Mouse (Mus musculus) CD8-positive naive resting alpha-beta T cell, adult 2 months (primary cell): Measurements from ENCODE around the gene Alppl2.
A peak's percentile ranks its signal among the peaks of the same experiment; 100 is the strongest.

Experiments used
- DNase-seq, 2 experiments: peaks; one replicate each; pipeline ENCODE4 v3.0.0; 2022; ENCODE audit warnings: low read depth in 2 of 2, low spot score in 2 of 2

Gene Alppl2

GRCm38 (mm10) chr1:87089828-87090227 is at the start of gene Alppl2:
TSS of gene Alppl2 (minus strand) at chr1:87089928.
- DNase-seq = no peak

- no peak for DNase-seq
These were observed 42.1 kb upstream of the Alppl2 start for GRCm38 (mm10) chr1:87131803-87132202.

- no peak for DNase-seq
These were observed 37.7 kb upstream of the Alppl2 start for GRCm38 (mm10) chr1:87127206-87128030.

DNA sequence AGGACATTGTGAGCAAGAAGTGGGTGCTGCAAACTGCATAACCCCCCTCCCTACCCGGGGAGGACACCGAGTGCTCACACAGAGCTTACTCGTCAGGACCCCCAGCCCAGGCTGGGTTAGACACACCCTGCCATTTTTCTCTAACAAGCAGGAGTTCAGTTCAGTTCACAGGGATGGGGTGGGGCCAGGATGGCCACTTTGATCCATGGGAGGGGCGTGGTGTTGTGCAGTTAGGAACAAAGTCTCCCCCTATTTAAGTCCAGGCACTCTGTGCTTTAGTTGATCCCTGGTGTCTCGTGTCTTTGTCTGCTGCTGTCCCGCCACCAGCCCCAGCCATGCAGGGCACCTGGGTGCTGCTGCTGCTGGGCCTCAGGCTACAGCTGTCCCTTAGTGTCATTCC is 34.9 kb upstream of the Alppl2 start, which contains the start of gene Akp3:
Gene Akp3, plus strand, starts transcription at position 301 of the 400 bp plus-strand sequence.
- DNase-seq = no peak

GRCm38 (mm10) chr1:87114784-87115183 is 25.1 kb upstream of the Alppl2 start:
- DNase-seq = no peak

GRCm38 (mm10) chr1:87111719-87112354 is 22.1 kb upstream of the Alppl2 start:
- DNase-seq = no peak

DNA sequence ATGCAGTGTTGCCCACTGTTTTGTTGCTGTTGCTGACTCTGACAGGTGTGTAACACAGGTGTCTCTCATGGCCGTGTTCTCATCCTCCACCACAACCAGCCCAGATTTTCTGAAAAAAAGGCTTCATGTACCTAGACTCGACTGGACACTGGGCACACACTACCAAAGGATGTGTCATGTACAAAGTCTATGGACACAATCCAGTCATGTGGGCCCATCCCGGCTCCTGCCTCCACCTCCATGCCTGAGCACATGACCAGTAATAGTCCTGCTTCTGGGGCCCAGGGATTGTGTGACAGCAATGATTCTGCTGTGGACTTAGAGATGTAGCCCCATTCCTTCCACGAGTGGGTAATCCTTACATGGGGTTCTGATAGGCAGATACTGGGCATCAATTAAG is 18.8 kb upstream of the Alppl2 start:
- no peak for DNase-seq

- DNase-seq = no peak
These were observed 16.8 kb upstream of the Alppl2 start for GRCm38 (mm10) chr1:87106536-87106935.

- DNase-seq = no peak
These were observed 14.2 kb upstream of the Alppl2 start for GRCm38 (mm10) chr1:87103936-87104335.

DNA sequence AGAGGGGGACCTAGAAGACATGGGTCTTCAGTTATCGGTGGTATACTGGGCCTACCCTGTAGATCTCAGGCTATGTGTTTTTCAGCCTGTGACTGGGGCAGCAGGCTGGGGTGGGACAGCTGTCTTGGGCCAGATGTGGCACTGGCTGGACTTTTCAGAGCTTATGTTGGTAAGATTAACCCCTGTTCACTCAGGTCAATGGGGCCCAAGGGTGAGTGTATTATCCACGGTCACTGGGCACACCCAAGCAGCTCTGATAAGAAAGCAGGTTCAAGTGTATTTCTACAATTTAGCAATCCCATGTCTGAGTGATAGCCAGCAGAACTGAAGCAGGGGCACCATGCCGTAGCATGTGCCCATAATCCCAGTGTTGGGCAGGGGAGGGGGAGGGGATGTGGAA is 12.4 kb upstream of the Alppl2 start:
- no peak for DNase-seq

DNA sequence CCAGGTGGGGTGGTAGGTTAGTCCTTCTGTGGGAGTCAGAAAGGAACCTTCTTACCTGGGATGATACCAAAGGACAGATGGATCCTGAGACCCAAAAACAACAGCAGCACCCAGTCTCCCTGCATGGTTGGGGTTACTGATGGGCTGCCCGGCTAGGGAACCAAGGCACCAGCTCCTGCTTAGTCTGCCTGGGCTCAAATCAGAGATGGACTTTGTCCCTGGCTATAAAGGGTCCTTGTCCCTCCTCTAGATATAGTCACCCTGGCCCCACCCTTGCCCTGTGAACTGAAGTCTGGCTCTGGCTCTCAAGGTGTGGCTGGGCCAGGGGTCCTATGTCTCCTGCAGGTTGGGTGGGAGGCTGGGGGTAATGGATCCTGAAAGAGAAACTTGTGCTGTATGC is 11.7 kb upstream of the Alppl2 start, which contains the start of gene Alpi:
Gene Alpi, minus strand, starts transcription at position 196 of the 400 bp plus-strand sequence.
- no peak for DNase-seq

GRCm38 (mm10) chr1:87098358-87098975 is 8.7 kb upstream of the Alppl2 start:
- DNase-seq = peak in 1 of 2 experiments; percentile 18

GRCm38 (mm10) chr1:87095642-87096041 is 5.9 kb upstream of the Alppl2 start:
- DNase-seq = no peak

DNA sequence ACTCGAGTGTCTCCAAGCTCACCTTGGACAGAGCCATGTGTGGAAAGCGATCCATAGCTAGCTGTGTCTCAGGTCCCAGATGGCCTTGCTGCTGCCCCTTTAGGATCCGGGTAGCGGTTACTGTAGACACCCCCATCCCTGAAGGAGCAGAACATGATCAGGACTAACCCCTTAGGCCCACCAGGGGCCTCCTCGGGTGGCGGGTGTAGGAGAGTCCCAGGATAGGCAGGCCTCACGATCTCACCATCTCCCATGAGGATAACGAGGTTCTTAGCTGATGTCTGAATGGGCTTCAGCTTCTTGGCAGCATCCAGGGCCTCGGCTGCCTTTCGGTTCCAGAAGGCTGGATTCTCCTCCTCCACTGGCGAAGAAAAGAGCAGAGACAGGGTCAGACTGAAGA is 477 bp downstream of the Alppl2 start:
- DNase-seq = no peak

DNA sequence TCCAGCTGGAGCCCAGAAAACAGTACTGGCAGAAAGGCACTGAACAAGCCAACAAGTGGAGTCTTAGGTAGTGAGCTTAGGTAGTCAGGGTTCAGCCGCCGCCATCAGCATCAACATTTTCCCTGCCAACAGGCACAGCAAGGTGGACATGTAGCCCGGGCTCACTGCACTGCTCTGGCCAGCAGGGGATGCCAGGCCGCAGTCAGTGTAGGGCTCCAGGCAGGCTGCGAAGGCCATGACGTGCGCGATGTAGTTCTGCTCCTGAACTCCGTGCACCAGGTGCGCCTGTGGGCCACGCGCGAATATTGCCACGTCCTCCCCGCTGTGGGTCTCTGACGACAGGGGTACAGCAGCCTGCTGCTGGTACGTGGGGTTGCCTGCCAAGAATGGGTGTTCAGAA is 2.8 kb downstream of the Alppl2 start:
- no peak for DNase-seq

- DNase-seq = no peak
These were observed 3.5 kb downstream of the Alppl2 start for GRCm38 (mm10) chr1:87086196-87086595.

- DNase-seq = no peak
These were observed 16.0 kb downstream of the Alppl2 start for GRCm38 (mm10) chr1:87073776-87074175.

GRCm38 (mm10) chr1:87070720-87071119 is 19.0 kb downstream of the Alppl2 start:
- no peak for DNase-seq

GRCm38 (mm10) chr1:87060913-87061312 is 28.8 kb downstream of the Alppl2 start:
- DNase-seq = no peak

GRCm38 (mm10) chr1:87059042-87059665 is 30.6 kb downstream of the Alppl2 start:
- no peak for DNase-seq

DNA sequence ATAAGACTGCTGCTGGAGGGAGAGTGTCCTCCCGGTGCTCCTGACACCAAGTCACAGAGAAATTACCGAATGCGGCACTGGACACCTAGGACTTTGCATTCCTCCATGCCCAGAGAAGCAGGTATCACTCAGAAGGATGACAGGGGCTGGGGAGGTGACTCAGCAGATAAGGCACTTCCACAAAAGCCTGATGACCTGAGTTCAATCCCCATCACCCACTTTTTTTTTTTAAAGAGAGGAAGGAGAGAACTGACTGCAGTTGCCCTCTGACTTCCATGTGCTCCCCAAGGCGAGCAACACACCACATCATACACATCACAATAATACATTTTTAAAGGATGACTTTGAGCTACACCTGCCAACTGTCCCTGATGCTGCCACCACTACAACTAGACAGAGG is 32.7 kb downstream of the Alppl2 start:
- no peak for DNase-seq

GRCm38 (mm10) chr1:87051369-87051768 is 38.4 kb downstream of the Alppl2 start:
- DNase-seq = no peak
